Mouse (Mus musculus) ovary, adult 10 weeks (tissue): ENCODE measurements around the gene Ctbs. TPM values are rescaled to one million over a fixed set of nuclear protein-coding genes. Genes with fewer than 3 reads are reported as not detected.

Source experiments
- polyA plus RNA-seq: library from polyadenylated mRNA; stranded (reverse); fragments of 350-450 nt; fragmentation: Illumina TruSeq; extraction: RNeasy Lipid Tissue Mini Kit (QIAGEN cat#74804); gene quantifications from one replicate; pipeline ENCODE4 v1.2.3, GENCODE M21; 2014

The Ctbs gene
- polyA plus RNA-seq = 44.8 TPM

DNA sequence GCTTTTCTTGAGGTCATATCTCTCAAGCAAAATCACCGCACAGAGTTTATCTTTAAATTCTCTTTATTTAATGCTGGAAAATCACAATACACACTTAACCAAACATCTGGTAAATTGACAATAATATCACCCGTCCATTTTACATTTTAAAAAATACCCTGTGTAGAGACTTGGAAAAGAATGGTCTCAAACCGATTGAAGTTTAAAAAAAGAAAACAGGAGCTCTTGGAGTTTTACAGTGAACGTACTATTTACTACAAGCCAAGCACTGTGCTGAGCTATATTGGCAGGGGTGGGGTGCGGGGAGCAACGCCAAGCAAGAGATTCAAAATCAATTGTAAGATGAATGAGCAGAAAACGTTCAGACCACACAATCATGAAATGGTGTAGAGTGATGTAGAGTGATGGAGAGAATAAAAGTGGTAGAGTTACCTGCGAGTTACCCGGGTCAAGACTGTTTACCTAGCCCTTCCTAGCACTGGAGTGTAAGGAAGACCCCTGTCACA is at the start of gene Ctbs:
Gene Ctbs (plus strand): TSS at position 51 of the 506 bp plus-strand sequence.

GRCm38 (mm10) chr3:146404311-146405201 is 45.0 kb upstream of the Ctbs start, which contains the start of gene Ssx2ip:
Gene Ssx2ip, plus strand, starts transcription at chr3:146404642.

DNA sequence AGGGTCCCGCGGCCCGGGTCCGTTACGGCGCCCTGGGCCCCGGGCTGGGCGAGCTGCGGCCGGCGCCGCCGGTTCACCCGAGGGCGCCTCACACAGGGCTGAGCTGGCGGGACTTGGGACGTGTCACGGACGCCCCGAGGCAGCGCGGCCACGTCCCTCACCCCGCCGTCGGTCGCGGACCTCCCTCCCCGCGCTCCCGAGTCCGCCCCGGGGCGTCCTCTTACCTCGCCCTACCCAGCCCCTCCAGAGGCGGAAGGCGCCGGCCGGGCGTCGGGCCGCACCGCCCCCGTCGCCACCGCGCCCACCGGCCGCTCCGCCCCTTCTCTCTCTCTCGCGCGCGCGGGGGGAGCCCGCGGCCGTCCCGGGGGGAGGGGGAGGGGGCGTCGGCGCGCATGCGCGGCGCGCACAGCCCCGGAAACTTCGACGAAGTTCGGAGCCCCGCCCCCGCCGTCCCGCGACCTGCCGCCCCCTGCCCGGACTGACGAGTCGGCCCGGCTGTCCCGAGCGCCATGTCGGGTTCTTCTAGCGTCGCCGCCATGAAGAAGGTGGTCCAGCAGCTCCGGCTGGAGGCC is 49.9 kb downstream of the Ctbs start, which contains the start of the genes Spata1 and Gng5:
Gene Spata1 (minus strand): TSS at position 323 of the 572 bp plus-strand sequence.
Gene Gng5 (plus strand): TSS at position 377 of the 572 bp plus-strand sequence.

Other genes starting within 250 kb of the Ctbs start
- 4.3 TPM for gene Lpar3, start 228.8 kb upstream of the Ctbs start, polyA plus RNA-seq
- gene Ssx2ip, start 45.2 kb upstream of the Ctbs start, polyA plus RNA-seq = 38.6 TPM
- gene Spata1, start 50.0 kb downstream of the Ctbs start, polyA plus RNA-seq = 5.8 TPM
- 1,167 TPM for gene Gng5, start 50.0 kb downstream of the Ctbs start, polyA plus RNA-seq
- gene Rpf1, start 71.6 kb downstream of the Ctbs start, polyA plus RNA-seq = 175 TPM
- gene Uox, start 120.6 kb downstream of the Ctbs start, polyA plus RNA-seq = 9.7 TPM
- gene Dnase2b, start 165.8 kb downstream of the Ctbs start, polyA plus RNA-seq = not detected
- gene 4930503B20Rik, start 201.5 kb downstream of the Ctbs start, polyA plus RNA-seq = not detected
- gene Samd13, start 235.8 kb downstream of the Ctbs start, polyA plus RNA-seq = 0.57 TPM